Mouse (Mus musculus) G1E (cell line): ENCODE results near the gene 2010111I01Rik.

Source experiments
- CTCF ChIP-seq: IDR thresholded peaks from 2 replicates; pipeline ENCODE4 v1.5.1; 2012; ENCODE audit warnings: low read depth, low read length, inconsistent platforms, mixed read lengths
- GATA1 ChIP-seq: IDR thresholded peaks from 2 replicates; pipeline ENCODE4 v1.6.1; 2012; ENCODE audit warnings: borderline replicate concordance, low read length, inconsistent platforms, mixed read lengths
- TAL1 ChIP-seq: conservative IDR thresholded peaks from 2 replicates; pipeline ENCODE4 v1.6.1; 2012; ENCODE audit warnings: low read depth, low read length, inconsistent platforms, mixed read lengths

GRCm38 (mm10) chr13:63247041-63247440 is 282.3 kb downstream of the 2010111I01Rik start:
- no peak for TF ChIP-seq CTCF
- no peak for TF ChIP-seq GATA1
- no peak for TF ChIP-seq TAL1
